Mouse (Mus musculus) heart, postnatal 4 days (tissue): Measurements from ENCODE around the gene Chrnb2. TPM values are rescaled to one million over a fixed set of nuclear protein-coding genes. Genes with fewer than 3 reads are reported as not detected.

Experiments
- DNase-seq: peaks from one replicate; pipeline ENCODE4 v3.0.0; 2021
- total RNA-seq, 2 experiments: library from RNA; stranded (reverse); gene quantifications; 2 replicates each; pipeline ENCODE4 v1.2.3; 2021

The Chrnb2 gene
- total RNA-seq, 2 experiments from 2014 or later = 0.09 to 0.17 TPM

DNA sequence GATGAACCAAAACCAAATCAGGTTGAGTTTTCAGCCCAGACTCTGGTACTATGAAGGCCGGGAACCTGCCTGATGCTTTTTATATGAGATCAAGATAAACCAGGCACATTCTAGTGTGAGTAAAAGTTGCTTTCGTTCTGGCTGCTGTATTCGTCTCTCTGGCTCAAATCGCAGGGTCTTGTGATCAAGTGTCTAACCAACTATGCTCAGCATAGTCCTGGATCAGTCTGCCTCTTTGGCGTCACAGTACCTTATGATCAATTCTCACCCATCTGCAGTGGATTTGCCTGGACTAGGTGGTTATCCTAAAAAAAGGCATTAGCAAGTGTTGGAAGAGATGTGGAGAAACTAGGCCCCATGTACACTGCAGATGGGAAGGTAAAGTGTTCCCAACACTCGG, 60.4 kb downstream of the Chrnb2 start:
- no peak for DNase-seq

DNA sequence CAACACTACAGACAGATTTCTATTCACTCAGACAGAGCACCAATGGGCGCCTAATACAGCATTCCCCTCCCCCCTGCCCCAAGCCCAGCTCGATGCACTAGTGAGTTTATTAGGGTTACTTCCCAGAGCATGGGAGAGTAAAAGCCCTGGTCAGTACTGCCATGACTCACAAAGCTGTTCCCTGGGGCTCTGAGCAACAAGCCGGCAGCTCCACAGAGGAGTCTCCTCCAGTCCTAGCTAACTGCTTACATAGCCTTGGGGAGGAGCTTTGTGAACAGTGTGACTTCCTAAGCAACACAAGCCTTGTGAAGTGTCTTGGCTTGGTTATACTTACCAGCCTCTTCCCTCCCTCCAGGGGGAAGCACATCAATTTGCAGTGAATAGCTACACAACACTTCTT, 60.8 kb downstream of the Chrnb2 start:
- DNase-seq = no peak

DNA sequence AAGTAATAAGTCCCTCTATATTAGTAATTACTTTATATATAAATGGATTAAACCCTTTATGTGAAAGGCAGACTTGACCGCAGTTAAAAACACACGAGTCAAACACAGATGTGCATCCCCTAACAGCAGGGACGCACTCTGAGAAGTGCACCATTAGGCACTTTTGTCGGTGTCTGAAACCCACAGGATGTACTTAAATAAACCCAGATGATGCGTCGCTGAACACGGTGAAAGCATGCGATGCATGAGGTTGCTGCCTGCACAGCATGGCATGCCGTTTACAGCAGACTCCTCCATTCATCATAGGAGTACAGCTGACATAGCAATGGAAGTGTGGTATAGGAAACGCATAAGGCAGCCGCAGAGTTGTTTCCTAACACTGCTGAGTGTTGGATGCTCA, 64.0 kb downstream of the Chrnb2 start:
- no peak for DNase-seq

DNA sequence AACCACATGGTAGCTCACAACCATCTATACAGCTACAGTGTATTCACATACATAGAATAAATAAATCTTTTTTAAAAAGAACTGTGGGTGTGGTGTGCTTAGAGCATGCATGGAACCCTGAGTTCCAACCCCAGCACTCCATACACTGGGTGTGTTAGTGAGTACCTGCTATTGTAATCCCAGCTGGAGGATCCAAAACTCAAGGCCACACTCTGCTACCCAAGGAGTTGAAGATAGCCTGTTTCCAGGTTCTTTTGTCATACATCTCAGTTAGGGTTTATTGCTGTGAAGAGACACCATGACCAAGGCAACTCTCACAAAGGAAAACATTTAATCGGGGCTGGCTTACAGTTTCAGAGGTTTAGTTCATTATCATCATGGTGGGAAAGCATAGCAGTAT, 65.5 kb downstream of the Chrnb2 start:
- no peak for DNase-seq

Other genes with a start within 250 kb of the Chrnb2 start
- 1 to 10 TPM; 4.3 to 4.8 TPM for gene Kcnn3, start 244.5 kb downstream of the Chrnb2 start, total RNA-seq
- gene Adar, start 49.6 kb downstream of the Chrnb2 start, total RNA-seq = 10 to 100 TPM; 20.4 to 21.5 TPM
- gene Ube2q1, start 9.0 kb upstream of the Chrnb2 start, total RNA-seq = 10 to 100 TPM; 37.9 to 40.0 TPM
- 10 to 100 TPM; 23.5 to 23.8 TPM for gene She, start 66.7 kb upstream of the Chrnb2 start, total RNA-seq
- gene Il6ra, start 148.6 kb upstream of the Chrnb2 start, total RNA-seq = 1 to 10 TPM; 1.5 to 2.0 TPM
- 10 to 100 TPM; 51.4 to 59.6 TPM for gene Atp8b2, start 198.9 kb upstream of the Chrnb2 start, total RNA-seq
- gene Hax1, start 234.1 kb upstream of the Chrnb2 start, total RNA-seq = 10 to 100 TPM; 39.0 to 44.5 TPM